Mouse (Mus musculus) frontal cortex, adult 2 months (tissue): ENCODE results near the gene Mxi1. TPM values are rescaled to one million over a fixed set of nuclear protein-coding genes. Genes with fewer than 3 reads are reported as not detected.
A peak's percentile ranks its signal among the peaks of the same experiment; 100 is the strongest.

Experiments
- DNase-seq, 2 experiments: peaks; one replicate each; pipeline ENCODE4 v3.0.0; 2022; ENCODE audit warnings: low spot score in 1 of 2; ENCODE audit errors: extremely low spot score in 1 of 2
- polyA plus RNA-seq: library from polyadenylated mRNA; depleted of rRNA; stranded (reverse); fragments of >200 nt; gene quantifications from 2 replicates; pipeline ENCODE4 v1.2.3, GENCODE M21; 2012; rRNA removed

Gene Mxi1
- polyA plus RNA-seq = 76.6 and 85.8 TPM in 2 replicates

DNA sequence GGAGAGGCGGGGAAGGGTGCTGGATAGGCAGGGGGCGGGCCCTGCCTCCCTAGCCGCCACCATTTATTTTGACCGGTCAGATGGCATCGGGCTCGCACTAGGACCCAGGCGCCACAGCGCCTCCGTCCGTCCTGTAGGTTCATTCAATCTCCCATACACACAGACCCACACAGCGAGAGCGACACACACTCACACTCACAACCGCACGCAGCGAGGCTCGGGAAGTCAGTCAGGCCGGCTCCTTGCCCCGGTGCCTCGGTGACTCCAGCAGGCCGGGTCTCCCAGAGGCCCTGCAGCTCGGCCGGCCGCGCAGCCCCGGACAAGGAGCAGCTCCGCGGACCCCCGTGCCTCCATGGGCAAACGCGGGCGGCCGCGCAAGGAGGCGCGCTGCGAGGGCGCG is at the start of gene Mxi1:
Gene Mxi1, plus strand, starts transcription at position 171 of the 400 bp plus-strand sequence.
- DNase-seq = peak; percentile 74 to 89

DNA sequence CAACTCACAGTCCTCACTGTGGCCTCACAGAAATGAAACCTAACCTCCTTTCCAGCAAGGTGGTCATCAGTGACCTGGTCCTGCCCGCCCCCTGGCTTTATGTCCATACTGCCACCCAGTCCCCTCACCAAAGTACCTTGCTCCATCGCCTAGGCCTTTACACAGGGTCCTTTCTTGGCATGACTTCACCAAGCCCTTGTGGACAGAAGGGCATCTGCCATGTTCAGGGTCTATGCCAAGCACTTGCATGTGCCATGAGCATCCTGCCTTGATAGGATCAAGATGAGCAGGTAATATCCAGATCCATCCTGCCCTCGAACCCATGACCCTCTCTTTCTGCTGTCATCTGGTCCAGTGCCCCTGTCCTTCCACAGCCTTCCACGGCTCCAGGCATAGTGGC is 49.5 kb upstream of the Mxi1 start:
- no peak for DNase-seq

GRCm38 (mm10) chr19:53262061-53262460 is 48.3 kb upstream of the Mxi1 start:
- DNase-seq = no peak

DNA sequence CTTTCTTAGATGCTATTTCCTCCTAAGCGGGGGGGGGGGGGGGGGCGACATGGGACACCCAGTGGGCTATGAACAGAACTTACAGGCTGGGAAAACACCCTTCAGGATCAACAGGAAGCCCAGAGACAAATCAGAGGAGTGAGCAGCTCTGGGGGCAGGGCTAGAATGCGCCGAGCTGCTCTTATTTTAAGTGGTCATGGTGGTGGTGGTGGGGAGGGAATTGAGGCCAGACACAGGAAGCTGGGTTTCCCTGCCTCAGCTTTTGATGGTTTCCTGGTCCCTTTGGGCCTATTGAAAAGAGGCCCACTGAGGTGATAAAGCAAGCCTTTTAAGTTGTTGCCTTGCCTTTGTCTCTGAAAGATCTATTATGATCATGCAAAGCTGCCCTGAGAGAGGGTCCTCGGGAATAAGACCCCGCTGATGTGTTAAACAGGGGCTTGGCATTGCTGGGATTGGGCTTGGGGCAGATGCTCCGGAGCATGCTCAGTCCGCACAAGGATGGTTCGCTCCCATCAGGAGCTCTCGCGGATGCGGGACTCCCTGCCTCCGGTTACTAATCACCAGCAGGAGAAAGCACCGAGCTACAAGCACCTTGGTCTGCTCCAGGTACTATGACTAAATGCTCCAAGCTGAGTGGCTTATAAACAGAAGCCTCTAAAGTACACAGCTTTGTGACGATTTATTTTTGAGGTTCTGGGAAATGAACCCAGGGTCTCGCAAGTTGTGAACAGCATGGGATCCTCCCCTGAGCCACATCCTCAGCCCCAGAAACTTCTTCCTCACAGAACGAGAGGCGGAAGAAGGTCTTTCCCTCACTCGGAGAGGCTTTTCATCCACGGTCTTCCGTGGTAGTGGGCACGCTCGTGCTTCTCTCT is 46.2 kb upstream of the Mxi1 start:
- no peak for DNase-seq

GRCm38 (mm10) chr19:53264821-53265727 is 45.2 kb upstream of the Mxi1 start:
- no peak for DNase-seq

DNA sequence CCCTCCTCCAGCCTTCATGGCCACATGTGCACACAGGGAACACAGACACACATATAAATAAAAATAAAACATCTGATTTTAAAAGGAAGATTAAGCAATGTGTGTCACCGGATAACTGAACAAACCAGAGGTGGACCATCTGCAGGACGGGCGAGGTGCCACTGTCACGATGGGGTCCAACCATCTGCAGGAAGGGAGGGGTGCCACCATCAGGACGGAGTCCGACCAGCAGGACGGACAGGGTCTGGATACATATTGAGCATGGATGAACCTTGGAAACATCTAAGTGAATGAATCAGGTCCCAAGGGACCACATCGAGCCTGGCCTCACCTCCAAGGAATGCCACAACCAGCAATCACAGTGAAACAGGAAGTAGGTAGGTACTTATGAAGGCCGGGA is 43.0 kb upstream of the Mxi1 start:
- DNase-seq = no peak

DNA sequence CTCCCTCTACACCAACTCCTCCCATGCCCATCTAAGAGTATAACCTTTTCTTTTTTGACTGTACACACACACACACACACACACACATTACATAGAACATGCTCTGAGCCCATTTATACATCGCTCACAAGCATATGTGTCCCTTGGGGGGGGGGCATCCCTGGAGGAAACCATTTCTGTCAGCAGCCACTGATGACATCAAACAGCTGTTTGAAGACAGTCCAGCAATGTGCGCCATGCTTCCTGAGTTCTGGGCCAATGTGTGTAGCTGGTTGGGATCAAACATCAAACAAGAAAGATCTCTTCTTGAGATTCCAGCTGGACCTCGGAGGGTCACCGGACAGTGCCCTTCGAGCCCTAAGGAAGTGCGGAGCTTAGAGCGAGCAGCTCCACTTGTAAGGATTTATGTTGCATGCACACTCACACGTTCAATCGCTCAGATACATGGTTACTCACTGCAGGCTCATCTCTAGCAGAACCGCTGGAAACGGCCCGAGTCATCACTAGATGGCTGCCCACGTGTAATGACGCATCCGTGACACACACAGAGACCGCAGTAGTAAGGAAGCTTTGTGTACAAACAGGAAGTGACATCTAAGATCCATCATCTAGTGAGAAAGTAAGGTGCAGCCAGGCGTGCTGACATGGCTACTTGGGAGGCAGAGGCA is 37.1 kb upstream of the Mxi1 start:
- DNase-seq = no peak

GRCm38 (mm10) chr19:53273781-53274428 is 36.4 kb upstream of the Mxi1 start:
- no peak for DNase-seq

DNA sequence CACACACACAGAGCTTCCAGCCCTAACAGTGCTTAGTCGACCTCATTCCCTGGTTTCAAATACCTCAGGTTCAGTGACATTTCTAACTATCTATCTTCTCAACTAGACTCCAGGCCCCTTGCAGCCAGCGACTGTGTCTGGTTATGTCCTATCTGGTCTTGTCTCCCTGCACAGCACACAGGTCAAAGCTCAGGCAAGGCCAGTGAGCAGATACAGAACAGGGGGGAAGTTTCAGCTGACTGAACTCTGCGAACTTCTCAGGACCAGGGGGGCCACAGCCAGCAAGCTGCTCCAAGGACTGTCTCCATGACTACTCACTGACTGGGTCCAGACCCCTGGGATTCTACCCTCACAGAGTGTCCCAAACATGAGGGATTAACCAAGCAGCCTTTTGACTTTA is 35.1 kb upstream of the Mxi1 start:
- no peak for DNase-seq

DNA sequence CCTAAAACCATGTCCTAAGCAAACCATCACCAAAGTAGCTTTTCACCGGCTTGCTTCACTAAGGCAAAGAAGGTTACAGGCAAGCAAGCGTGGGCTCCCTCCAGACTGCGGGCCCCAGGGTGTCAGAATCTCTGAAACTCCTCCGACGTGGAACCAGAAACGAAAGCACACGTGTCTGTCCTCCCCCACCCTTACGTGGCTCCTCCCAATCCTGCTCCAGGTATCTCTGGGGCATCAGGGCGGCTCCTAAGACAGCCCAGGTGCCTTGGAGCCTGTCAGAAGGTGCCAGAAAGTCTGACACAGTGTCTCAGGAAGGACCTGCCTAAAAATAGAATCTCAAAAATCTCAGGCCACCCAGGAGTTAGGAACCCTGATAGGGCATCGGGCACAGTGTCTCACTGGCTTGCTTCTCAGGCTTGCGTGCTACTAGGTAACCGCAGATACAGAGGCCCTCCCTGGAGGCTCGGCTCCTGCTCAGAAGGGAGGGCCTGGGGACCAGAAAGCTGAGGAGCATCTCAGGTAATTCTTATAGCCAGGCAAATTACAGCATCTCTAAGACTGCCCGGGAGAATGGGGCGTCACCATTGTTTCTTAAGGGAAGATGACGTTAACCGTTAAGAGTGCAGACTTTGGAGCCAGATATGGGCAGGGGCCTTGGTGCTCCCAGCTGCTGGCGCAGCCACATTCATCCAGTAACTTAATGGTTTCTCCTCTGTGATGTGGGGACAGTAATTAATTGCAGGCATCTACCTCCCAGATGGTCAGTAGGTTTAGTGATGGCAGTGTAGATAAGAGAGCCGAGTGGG is 33.2 kb upstream of the Mxi1 start:
- no peak for DNase-seq

DNA sequence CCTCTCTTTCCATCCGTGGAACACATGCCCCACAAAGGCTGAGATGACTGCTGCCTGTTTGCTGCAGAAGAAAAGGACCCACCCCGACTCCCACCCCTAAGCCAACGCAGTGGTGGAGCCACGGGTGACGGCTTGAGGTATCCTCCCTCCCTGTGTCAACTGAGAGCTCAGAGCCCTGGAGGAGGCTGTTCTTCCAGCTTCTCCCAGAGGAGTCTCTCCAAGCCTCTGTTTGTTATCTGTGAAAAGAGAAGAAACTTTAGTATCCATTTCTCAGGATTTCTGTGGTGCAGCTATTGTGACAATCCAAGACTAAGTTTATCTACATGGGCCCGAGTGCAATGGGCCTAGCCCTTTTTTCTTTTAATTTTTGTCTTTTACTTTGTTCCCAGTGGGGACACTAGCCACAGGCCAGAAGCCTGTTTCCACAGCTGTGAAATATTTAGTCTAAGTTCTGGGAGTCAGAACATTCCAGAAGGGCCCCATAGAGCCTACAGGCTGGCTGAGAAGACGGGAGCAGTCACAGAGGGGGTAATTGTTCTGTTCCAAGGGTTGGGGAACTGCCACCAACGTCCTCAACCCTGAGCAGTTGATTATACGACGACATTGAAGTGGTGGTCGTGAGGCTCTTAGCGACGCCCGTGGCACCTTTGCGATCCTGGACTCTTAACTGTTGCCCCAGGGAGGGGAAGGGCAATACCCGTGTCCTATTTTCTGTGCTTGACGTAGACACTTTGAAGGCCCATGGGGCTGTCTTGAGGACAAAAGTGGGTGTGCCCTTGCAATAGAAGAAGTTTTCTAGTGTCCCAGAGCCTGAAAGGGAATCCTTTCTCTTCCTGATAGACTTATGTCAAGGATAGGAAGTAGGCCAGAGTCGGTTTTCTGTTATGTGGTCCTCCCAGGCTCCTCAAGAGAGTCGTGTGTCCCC is 31.6 kb upstream of the Mxi1 start:
- DNase-seq = no peak

DNA sequence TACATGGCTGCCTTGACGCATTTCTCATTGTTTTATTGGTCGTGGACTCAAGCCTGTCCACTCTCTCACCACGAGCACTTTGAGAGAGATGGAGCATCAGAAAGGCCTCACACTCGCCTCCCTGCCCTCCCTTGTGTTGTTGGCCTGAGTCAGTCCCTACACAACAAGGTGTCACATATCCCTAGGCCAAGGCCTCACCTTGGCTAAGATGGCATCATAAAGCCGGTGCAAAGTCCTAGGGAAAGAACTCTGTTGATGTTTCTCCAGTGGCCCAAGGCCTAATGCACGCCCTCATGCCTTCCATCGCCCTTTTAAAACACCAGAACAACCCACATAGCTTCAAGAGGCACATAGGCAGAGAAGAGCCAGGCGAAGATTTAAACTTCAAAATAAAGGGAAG is 30.1 kb upstream of the Mxi1 start:
- no peak for DNase-seq

GRCm38 (mm10) chr19:53282571-53282970 is 27.7 kb upstream of the Mxi1 start:
- DNase-seq = no peak

- DNase-seq = no peak
These were observed 26.6 kb upstream of the Mxi1 start for GRCm38 (mm10) chr19:53283742-53284141.

GRCm38 (mm10) chr19:53284268-53285208 is 25.8 kb upstream of the Mxi1 start:
- DNase-seq = peak in 1 of 2 experiments; percentile 16

- no peak for DNase-seq
These were observed 13.7 kb upstream of the Mxi1 start for GRCm38 (mm10) chr19:53296331-53297254.
